Mouse (Mus musculus) olfactory bulb, adult 2 months (tissue): ENCODE results near the gene Lcn9.

Experiments
- CTCF ChIP-seq: fragments of 200-500 bp; IDR thresholded peaks from 2 replicates; pipeline ENCODE4 v1.5.1; 2012; ENCODE audit warnings: low read depth, mild to moderate bottlenecking, low read length, moderate library complexity; ENCODE audit not compliant: insufficient read depth
- POLR2A ChIP-seq: fragments of 200-500 bp; IDR thresholded peaks from 2 replicates; pipeline ENCODE4 v1.6.1; 2012; ENCODE audit warnings: mild to moderate bottlenecking, low read depth, low read length, moderate library complexity; ENCODE audit not compliant: insufficient read depth

DNA sequence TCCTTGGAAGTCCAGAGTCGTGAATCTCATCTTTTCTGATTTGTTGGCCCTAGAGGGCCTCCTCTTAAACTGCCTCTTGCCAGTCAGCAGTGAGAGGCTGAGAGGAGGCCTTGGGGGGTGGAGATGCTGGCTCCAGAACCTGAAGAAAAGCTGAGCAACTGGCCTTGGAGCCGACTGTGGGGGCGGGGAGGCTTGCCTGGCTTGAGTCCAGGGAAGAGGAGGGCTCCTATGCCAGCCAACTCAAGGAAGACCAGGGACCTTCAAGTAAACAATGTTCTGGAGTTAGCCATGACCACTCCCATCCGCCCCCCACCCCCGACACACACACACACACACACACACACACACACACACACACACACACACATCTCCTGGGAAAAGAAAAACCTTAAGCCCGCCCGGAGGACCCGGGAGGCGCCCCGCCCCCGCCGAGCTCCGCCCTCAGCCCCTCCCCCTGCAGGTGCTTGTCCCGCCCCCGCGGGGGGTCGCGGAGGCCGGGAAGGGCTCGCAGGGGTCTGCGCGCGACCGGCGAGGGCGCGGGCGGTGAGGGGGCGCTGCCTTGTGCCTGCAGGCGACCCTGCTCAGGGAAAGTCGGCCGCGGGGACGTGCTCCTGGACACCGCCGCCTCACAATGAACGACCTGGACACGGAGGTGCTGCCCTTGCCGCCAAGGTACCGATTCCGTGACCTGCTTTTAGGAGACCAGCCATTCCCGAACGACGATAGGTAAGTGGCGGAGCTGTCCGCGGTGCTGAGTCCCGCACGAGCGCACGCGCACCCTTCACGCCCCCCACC is 40.6 kb downstream of the Lcn9 start, which contains the start of gene Kcnt1:
- TF ChIP-seq CTCF (no peak), POLR2A (no peak)
